Mouse (Mus musculus) cerebellum, adult 2 months (tissue): ENCODE data around the gene Atf6.

ENCODE experiments used
- CTCF ChIP-seq: fragments of 200-500 bp; IDR thresholded peaks from 2 replicates; pipeline ENCODE4 v1.5.1; 2011; ENCODE audit warnings: low read depth, mild to moderate bottlenecking, control low read depth, low read length, moderate library complexity, borderline replicate concordance; ENCODE audit not compliant: insufficient read depth
- POLR2A ChIP-seq: fragments of 200-500 bp; IDR thresholded peaks from 2 replicates; pipeline ENCODE4 v1.6.1; 2011; ENCODE audit warnings: low read length, control low read depth, borderline replicate concordance; ENCODE audit not compliant: insufficient read depth

GRCm38 (mm10) chr1:170753597-170753996 lies 114.0 kb downstream of the Atf6 start:
- TF ChIP-seq CTCF (no peak), POLR2A (no peak)
